Mouse (Mus musculus): ENCODE results near the gene Gja6.
A peak's percentile ranks its signal among the peaks of the same experiment; 100 is the strongest.

The Gja6 gene

GRCm38 (mm10) chrX:160906952-160907351 lies at the start of gene Gja6:
Gene Gja6, minus strand, starts transcription at chrX:160907052.
- ATAC-seq (ENCODE audit: insufficient number of reproducible peaks, low FRiP score, low TSS enrichment) = no peak

DNA sequence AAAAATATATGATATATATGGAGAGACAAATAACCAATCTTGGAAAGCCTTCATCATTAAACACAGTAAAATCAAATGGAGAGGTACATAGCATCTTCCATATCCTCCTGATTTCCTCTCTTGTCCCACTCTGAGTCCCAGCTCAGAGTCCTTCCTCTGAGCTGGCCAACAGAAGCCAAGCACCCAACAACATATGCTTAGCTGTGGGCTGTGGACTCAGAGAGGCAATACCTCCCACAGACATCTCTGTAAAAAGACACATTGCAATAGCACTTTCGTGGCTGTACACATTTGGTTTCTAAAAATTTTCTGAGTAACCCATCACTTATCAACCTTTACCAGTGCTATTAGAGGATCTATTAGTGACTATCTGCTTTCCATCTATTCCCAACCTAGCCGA lies 42.7 kb upstream of the Gja6 start:
- ATAC-seq (ENCODE audit: insufficient number of reproducible peaks, low FRiP score, low TSS enrichment) = no peak

DNA sequence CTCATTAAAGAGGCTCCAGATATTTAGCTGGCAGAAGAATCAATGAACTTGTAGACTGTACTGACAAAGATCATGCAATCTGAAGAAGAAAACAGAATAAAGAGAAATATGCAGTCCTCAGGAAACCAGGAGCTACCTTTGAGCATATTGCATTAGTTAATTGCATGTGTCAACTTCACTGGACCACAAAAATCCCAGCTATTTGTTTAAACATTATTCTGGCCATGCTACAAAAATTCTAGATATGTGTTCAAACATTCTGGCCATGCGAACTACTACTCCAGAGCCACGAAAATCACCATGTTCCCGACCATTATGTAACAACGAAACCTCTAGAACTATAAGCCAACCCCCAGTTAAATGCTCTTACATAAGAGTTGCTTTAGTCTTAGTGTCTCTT lies 37.9 kb upstream of the Gja6 start:
- no peak for ATAC-seq (ENCODE audit: insufficient number of reproducible peaks, low FRiP score, low TSS enrichment)

DNA sequence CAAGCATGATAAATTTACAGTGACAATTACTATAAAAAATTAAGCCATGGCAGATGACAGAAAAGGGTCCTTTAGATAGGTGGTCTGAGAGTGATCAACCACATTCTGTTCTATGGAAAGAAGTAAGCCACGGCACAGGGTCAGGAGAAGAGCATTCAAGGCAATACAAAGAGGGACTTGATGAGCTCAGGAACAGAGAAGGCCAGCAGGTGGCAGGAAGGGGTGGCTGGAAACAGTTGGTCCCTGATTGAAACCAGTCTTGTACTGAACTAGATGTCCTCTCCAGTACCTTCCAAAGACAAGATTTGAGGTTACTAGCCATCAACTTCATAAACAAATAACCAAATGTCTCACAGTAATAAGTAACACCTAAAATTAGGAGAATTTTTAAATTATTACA lies 28.7 kb upstream of the Gja6 start:
- ATAC-seq (ENCODE audit: insufficient number of reproducible peaks, low FRiP score, low TSS enrichment) = peak; percentile 58; the same call in 1 of the 2 replicates

DNA sequence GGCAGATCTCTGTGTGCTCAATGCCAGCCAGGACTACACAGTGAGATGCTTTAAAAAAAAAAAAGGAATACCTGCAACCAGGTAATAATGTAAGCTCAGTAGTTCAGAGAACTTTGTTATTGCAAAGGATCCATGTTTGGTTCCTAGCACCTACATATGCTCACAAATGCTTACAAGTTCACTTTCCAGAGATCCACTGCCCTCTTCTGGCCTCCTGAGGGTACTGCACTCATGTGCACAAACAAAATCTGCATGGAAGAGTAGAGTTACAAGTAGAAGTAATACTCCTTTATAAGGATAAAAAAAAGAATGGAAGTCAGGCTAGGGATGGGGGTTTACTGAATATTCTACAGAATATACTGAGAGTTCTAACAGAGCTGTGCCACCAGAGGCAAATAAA lies 23.8 kb upstream of the Gja6 start:
- ATAC-seq (ENCODE audit: insufficient number of reproducible peaks, low FRiP score, low TSS enrichment) = no peak

GRCm38 (mm10) chrX:160928870-160929269 lies 22.0 kb upstream of the Gja6 start:
- ATAC-seq (ENCODE audit: insufficient number of reproducible peaks, low FRiP score, low TSS enrichment) = no peak

DNA sequence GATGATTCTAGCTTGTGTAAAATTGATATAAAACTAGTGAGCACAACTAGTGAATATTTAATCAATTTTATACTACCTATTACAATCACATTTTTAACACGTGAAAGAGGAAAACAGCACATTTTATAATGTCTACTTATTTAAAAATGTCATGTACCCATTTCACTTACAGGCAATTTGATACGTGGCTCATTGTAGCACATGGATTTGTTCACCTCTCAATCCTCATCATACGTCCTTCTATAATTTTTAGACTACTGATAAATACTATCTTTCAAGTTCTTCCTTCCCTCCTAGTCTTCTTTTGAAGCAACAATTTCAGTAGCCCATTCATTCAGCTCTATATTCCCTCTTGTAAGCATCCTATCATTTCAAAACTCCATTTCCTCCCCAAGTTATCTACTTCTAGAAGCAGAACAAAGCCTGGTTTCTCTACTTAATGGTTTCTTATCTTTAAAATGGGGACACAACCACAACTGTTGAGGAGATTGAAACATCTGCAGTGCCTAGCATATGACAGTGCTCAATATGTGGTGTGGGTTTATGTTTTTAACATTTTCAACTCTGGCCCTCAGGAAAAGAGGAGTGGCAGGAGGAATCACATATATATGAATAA lies 12.3 kb upstream of the Gja6 start:
- no peak for ATAC-seq (ENCODE audit: insufficient number of reproducible peaks, low FRiP score, low TSS enrichment)

GRCm38 (mm10) chrX:160906477-160906876 lies 375 bp downstream of the Gja6 start:
- no peak for ATAC-seq (ENCODE audit: insufficient number of reproducible peaks, low FRiP score, low TSS enrichment)

DNA sequence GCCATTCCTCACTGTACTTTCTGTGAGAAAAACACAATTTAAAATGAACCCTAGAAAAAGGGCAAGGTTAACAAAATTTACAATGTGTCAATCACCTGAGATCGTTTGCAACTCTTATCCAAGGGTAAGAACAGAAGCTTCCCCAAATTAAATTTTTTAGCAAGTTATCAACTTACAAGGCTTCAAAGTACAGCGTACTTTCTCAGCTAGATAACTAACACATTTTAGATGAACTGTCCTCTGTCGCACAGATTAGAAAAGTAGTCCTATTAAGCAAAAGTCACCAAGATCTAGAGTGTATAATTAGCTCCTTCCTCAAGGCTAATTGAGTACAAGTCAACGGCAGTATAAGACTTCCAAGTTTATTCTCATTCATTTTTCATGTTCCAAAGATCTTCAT lies 939 bp downstream of the Gja6 start:
- no peak for ATAC-seq (ENCODE audit: insufficient number of reproducible peaks, low FRiP score, low TSS enrichment)

- ATAC-seq (ENCODE audit: insufficient number of reproducible peaks, low FRiP score, low TSS enrichment) = 0 out of 2 replicates have a peak, but pooled peaks have one; percentile 45
Measured at GRCm38 (mm10) chrX:160905041-160905678, 1.7 kb downstream of the Gja6 start.

DNA sequence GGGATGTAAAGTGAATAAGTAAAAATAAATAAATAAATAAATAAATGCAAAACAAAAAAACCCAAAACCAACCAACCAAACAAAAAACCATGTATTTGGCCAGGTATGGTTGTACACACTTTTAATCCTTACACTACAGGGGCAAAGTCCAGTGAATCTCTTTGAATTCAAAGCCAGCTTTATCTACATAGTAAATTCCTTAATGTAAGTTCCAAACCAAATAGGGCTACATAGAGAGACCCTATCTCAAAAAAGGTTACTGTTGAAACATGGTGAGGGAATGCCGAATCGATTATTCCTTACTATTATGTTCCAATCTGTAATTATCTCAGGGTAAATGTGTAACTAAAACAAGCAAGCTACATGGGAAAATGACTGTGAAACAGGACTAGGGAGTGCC lies 5.7 kb downstream of the Gja6 start:
- no peak for ATAC-seq (ENCODE audit: insufficient number of reproducible peaks, low FRiP score, low TSS enrichment)

DNA sequence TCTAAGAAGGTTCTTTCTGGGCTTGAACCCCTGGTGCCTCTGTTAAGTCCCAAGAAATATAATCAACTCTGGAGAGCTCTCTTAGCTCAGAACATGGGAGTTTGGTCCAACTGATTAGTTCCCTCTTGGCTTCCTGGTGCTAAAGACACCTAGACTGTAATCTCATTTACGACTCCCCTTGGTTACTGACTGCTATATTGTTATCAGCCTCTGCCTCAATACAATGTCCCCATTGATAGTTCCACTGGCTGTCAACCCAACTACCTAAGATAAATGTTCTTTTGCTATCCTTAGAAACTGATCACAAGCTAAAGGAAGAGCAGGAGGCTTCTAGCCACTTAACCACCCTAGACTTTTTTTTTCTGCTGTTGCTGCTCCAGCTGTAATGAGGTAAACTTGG lies 14.8 kb downstream of the Gja6 start:
- ATAC-seq (ENCODE audit: insufficient number of reproducible peaks, low FRiP score, low TSS enrichment) = no peak

DNA sequence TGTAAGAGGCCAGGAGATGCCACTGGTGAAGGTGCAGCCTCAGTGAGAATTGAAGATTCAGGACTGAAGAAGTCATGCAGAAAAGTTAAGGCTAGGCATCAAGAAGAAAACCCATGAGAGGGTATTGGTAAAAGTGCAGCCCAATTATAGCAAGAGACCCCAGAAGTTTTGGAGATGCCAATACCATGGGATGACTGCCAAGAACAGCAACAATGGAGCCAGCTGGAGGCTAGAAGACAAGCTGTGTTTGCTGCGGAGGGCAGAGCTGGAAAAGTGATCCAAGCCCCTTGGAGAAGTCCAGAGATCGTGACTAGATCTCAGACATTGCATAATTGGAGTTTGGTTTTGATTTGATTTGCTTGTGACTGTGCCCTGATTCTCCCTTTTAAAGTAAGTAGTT lies 20.6 kb downstream of the Gja6 start:
- no peak for ATAC-seq (ENCODE audit: insufficient number of reproducible peaks, low FRiP score, low TSS enrichment)

DNA sequence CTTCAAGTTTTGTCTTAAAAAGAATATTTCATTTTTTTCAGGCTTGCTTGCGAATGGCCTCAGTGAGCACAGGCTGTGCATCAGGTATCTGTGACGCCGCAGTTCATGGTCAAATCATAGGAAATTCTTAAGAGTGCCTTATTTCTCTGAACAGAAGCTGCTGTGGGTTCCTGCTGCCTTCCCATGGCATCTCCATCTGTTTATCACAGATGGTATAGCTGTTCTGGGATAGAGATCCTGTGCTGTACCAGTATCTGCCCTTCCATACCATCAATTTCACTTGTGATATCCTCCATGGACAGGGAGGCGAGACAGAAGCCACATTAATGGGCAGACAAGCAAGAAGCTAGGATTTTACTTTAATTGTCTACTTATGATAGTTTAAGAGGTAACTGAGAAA lies 40.3 kb downstream of the Gja6 start:
- ATAC-seq (ENCODE audit: insufficient number of reproducible peaks, low FRiP score, low TSS enrichment) = peak; percentile 83

- no peak for ATAC-seq (ENCODE audit: insufficient number of reproducible peaks, low FRiP score, low TSS enrichment)
Measured at GRCm38 (mm10) chrX:160865022-160865421, 41.8 kb downstream of the Gja6 start.

- ATAC-seq (ENCODE audit: insufficient number of reproducible peaks, low FRiP score, low TSS enrichment) = peak; percentile 80
Measured at GRCm38 (mm10) chrX:160863689-160864383, 43.0 kb downstream of the Gja6 start.
